Comparison of ENCODE assay signal across 38 mouse cellular contexts in the genomic region with DNA sequence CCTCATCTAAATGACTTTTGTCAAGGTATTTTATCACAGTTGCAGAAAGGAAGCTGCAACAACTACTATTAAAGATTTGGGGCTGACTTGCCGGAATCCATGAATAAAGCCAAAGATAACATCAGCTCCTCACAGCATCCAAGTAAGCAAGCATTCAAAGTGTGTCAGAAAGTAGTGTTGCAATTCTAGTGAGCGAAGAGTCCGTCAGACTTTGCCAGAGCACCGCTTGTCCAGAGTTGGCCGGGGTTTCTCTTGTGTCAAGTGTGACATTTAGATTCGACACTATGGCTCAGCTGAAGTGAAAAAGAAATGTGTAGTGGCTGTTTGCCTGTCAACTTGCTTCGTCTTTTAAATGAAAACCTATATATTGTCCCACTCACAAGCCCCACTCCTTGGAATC. TPM values are rescaled to one million over a fixed set of nuclear protein-coding genes. Genes with fewer than 3 reads are reported as not detected.
"Had no signal": no experiment of that assay in that cellular context is flagged by ENCODE, and none has a peak within 500 bp of the region (broad histone marks: within the 10 kb centered on the region; RNA-seq: fewer than 3 reads in every experiment).

No protein-coding gene starts in this region.

- H3K27ac ChIP-seq: heart, adult 2 months; hindbrain, embryonic 13.5 days; hindbrain, embryonic 15.5 days; hindbrain, postnatal 0 days; kidney, embryonic 15.5 days; kidney, postnatal 0 days; left cerebral cortex, adult 2 months; limb, embryonic 10.5 days; limb, embryonic 12.5 days; liver, embryonic 13.5 days; liver, embryonic 15.5 days had no signal

- H3K4me3 ChIP-seq: heart, adult 2 months; hindbrain, embryonic 13.5 days; hindbrain, embryonic 15.5 days; kidney, embryonic 15.5 days; left cerebral cortex, adult 2 months; limb, embryonic 10.5 days; limb, embryonic 12.5 days; liver, embryonic 13.5 days; liver, embryonic 15.5 days had no signal

- H3K4me1 ChIP-seq: hindbrain, embryonic 13.5 days; hindbrain, embryonic 15.5 days; kidney, embryonic 15.5 days; limb, embryonic 10.5 days; limb, embryonic 12.5 days; liver, embryonic 13.5 days; liver, embryonic 15.5 days had no signal

- DNase-seq: gastrocnemius, postnatal 14 days; gastrocnemius, postnatal 36 days; kidney, adult 11 months; kidney, adult 2 months; kidney, adult 9 months; kidney, postnatal 14 days; kidney, postnatal 36 days; layer of hippocampus, adult 9-11 months; liver; liver, embryonic 13.5 days had no signal

- H3K9me3 ChIP-seq: kidney, embryonic 15.5 days; limb, embryonic 10.5 days; liver, embryonic 13.5 days; liver, embryonic 15.5 days had no signal

- ATAC-seq: hindbrain, postnatal 0 days; intestine, embryonic 16.5 days had no signal

- H3K36me3 ChIP-seq: hindbrain, embryonic 13.5 days; hindbrain, embryonic 15.5 days; kidney, embryonic 15.5 days; limb, embryonic 10.5 days; limb, embryonic 12.5 days; liver, embryonic 13.5 days; liver, embryonic 15.5 days had no signal

- H3K9ac ChIP-seq: hindbrain, embryonic 13.5 days; hindbrain, embryonic 15.5 days; kidney, embryonic 15.5 days; limb, embryonic 12.5 days; liver, embryonic 13.5 days; liver, embryonic 15.5 days had no signal

- H3K27me3 ChIP-seq: hindbrain, embryonic 13.5 days; hindbrain, embryonic 15.5 days; kidney, embryonic 15.5 days; limb, embryonic 12.5 days; liver, embryonic 13.5 days; liver, embryonic 15.5 days had no signal

- H3K4me2 ChIP-seq: heart, embryonic 11.5 days; hindbrain, embryonic 13.5 days; hindbrain, embryonic 15.5 days; kidney, embryonic 15.5 days; limb, embryonic 12.5 days; liver, embryonic 11.5 days; liver, embryonic 13.5 days; liver, embryonic 15.5 days had no signal

RNA-seq across cellular contexts. Expression of a gene that starts 45.8 kb away (rescaled TPM):
- total RNA-seq: gastrocnemius, adult 18-20 months; gastrocnemius, adult 8-10 months; gastrocnemius, postnatal 14 days; gastrocnemius, postnatal 36 days; heart, adult 2 months; heart, postnatal 25 days; hematopoietic stem cell, adult 5-6 weeks; hindbrain, postnatal 0 days; layer of hippocampus, adult 18-20 months; layer of hippocampus, adult 8-10 months; layer of hippocampus, postnatal 25 days; left cerebral cortex, adult 2 months; left cerebral cortex, postnatal 14 days; left cerebral cortex, postnatal 36 days had no signal
- polyA plus RNA-seq: gonadal fat pad, adult 2 months; heart, adult 2 months; heart, embryonic 14.5 days; heart, embryonic 16.5 days; hindbrain, embryonic 13.5 days; hindbrain, embryonic 15.5 days; intestine, embryonic 14.5 days; intestine, embryonic 16.5 days; large intestine, adult 2 months; limb, embryonic 10.5 days; limb, embryonic 12.5 days; limb, embryonic 14.5 days; liver, embryonic 11.5 days had no signal
